Mouse (Mus musculus) bone marrow macrophage, adult 2 months (primary cell): ENCODE results near the gene Rnf5.

Experiments
- CTCF ChIP-seq: IDR thresholded peaks from 2 replicates; pipeline ENCODE4 v1.5.1; 2012; ENCODE audit warnings: low read depth, mild to moderate bottlenecking, low read length, moderate library complexity
- POLR2A ChIP-seq: IDR thresholded peaks from 2 replicates; pipeline ENCODE4 v1.6.1; 2012; ENCODE audit warnings: mild to moderate bottlenecking, low read depth, low read length, borderline replicate concordance

DNA sequence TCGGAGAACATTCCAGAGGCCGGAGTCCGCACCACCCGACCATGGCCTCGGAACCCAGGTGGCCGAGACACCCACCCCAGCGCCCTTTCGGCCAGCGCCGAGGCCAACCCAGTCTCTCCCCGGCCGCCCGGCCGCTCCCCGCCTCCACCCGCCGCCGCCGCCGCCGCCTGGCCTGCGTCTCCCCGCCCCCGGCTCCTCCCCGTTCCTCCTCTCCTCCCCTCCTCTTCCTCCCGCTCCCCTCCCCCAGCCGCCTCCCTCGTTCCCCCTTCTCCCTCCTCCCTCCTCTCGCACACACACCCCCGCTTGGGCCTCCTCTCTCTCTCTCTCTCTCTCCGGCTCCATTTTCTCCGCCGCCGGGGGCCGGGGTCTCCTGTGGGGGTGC lies 11.5 kb downstream of the Rnf5 start:
- no peak for TF ChIP-seq CTCF
- TF ChIP-seq POLR2A, result no peak
